Comparison of ENCODE assay signal across 28 mouse cellular contexts in genomic region chr1:191219748-191220147, GRCm38 (mm10). TPM values are rescaled to one million over a fixed set of nuclear protein-coding genes. Genes with fewer than 3 reads are reported as not detected.
DNase-seq lines count a peak whose midpoint lies in the region; ATAC-seq and TF ChIP-seq lines count a peak whose summit lies in the region.
"Had no signal": no experiment of that assay in that cellular context is flagged by ENCODE, and none has a peak within 500 bp of the region (broad histone marks: within the 10 kb centered on the region; RNA-seq: fewer than 3 reads in every experiment).

No protein-coding gene starts in this region.

- ATAC-seq in megakaryocyte, adult 5-6 weeks (ENCODE audit: poor library complexity, severe bottlenecking): no peak
- ATAC-seq in G1E (ENCODE audit: extremely low read depth, insufficient number of reproducible peaks, low FRiP score, poor library complexity, severe bottlenecking): no peak
- ATAC-seq: activated CD4-positive, CD25-positive, alpha-beta regulatory T cell, adult 4 months; CD4-positive, CD25-positive, alpha-beta regulatory T cell, adult 4 months; forebrain, embryonic 13.5 days; forebrain, embryonic 15.5 days; forebrain, postnatal 0 days; Patski had no signal

- no peaks in the 10 kb centered on the region for H3K9me3 ChIP-seq in megakaryocyte, embryonic 14.5 days
- no peaks in the 10 kb centered on the region for H3K9me3 ChIP-seq in G1E (replicated peaks)
- H3K9me3 ChIP-seq: embryonic facial prominence, embryonic 13.5 days; embryonic facial prominence, embryonic 15.5 days; forebrain, embryonic 13.5 days; forebrain, embryonic 15.5 days had no signal

- H3K36me3 ChIP-seq in megakaryocyte, embryonic 14.5 days (replicated peaks; ENCODE audit: low read length): no peaks in the 10 kb centered on the region
- H3K36me3 ChIP-seq in G1E (replicated peaks): no peaks in the 10 kb centered on the region
- H3K36me3 ChIP-seq: embryonic facial prominence, embryonic 13.5 days; embryonic facial prominence, embryonic 15.5 days; forebrain, embryonic 15.5 days had no signal

- peaks cover 49% of the 10 kb centered on the region for H3K27me3 ChIP-seq in megakaryocyte, embryonic 14.5 days (replicated peaks)
- peaks cover 53% of the 10 kb centered on the region for H3K27me3 ChIP-seq in G1E (ENCODE audit: insufficient read depth, low read length)
- H3K27me3 ChIP-seq: embryonic facial prominence, embryonic 13.5 days; forebrain, embryonic 15.5 days; Patski had no signal

- no peak for TF ChIP-seq POLR2A in embryonic fibroblast, embryonic 13.5 days (IDR thresholded peaks at IDR 0.05; ENCODE audit: low read depth, low read length)

- H3K4me1 ChIP-seq in megakaryocyte, embryonic 14.5 days: peaks cover 33% of the 10 kb centered on the region
- peaks cover 23% of the 10 kb centered on the region for H3K4me1 ChIP-seq in G1E (ENCODE audit: insufficient read depth, low read depth, low read length)
- H3K4me1 ChIP-seq in embryonic fibroblast, embryonic 13.5 days (ENCODE audit: control insufficient read depth, insufficient read depth, low read length): peaks cover 6% of the 10 kb centered on the region; the same call in 1 of the 2 replicates

- H3K4me3 ChIP-seq in megakaryocyte, embryonic 14.5 days (replicated peaks): peak overlapping the region; percentile 40
- H3K4me3 ChIP-seq in G1E (ENCODE audit: low read depth, low read length): peak overlapping the region; percentile 24; the same call in 1 of the 2 replicates
- no peak overlapping the region for H3K4me3 ChIP-seq in embryonic fibroblast, embryonic 13.5 days (ENCODE audit: insufficient read depth, low read length)
- H3K4me3 ChIP-seq: embryonic facial prominence, embryonic 13.5 days; embryonic facial prominence, embryonic 15.5 days; forebrain, embryonic 13.5 days; forebrain, embryonic 15.5 days had no signal

- no peak for TF ChIP-seq CTCF in G1E (IDR thresholded peaks at IDR 0.05; ENCODE audit: low read depth, low read length)
- 0 out of 2 replicates have a peak, but pooled peaks have one; percentile 0 for TF ChIP-seq CTCF in embryonic fibroblast, embryonic 13.5 days (IDR thresholded peaks at IDR 0.05; ENCODE audit: borderline replicate concordance, insufficient read depth, low read length)

- H3K27ac ChIP-seq in embryonic fibroblast, embryonic 13.5 days (ENCODE audit: insufficient read depth, low read length): no peak overlapping the region
- H3K27ac ChIP-seq: embryonic facial prominence, embryonic 13.5 days; embryonic facial prominence, embryonic 15.5 days; forebrain, embryonic 13.5 days; forebrain, embryonic 15.5 days had no signal

- DNase-seq in 3134 (ENCODE audit: extremely low read depth, insufficient read length, low spot score) (peak; percentile 24), G1E (ENCODE audit: low spot score) (no peak)
- no peak for DNase-seq in cerebellum, postnatal 36 days
- no peak for DNase-seq in gastrocnemius, postnatal 25 days
- DNase-seq: adrenal gland, adult 8-10 months; adrenal gland, postnatal 14 days; adrenal gland, postnatal 36 days; B cell, adult 2 months; cerebellum, adult 11-12 months; cerebellum, adult 2 months; cerebellum, adult 9-10 months; cerebellum, postnatal 10 days; cerebellum, postnatal 25 days; embryo, embryonic 11 days; forebrain, postnatal 0 days had no signal

RNA-seq across cellular contexts. Expression of gene Atf3, which starts 1.9 kb away (rescaled TPM):
- polyA plus RNA-seq in megakaryocyte, embryonic 14.5 days (2012; ENCODE audit: insufficient read depth, low replicate concordance): 3.4 and 9.5 TPM in 2 replicates
- total RNA-seq in megakaryocyte, adult 5-6 weeks (2015): 15.5 and 38.2 TPM in 2 replicates
- total RNA-seq in megakaryocyte, adult 5-6 weeks (2017): 19.3 and 57.2 TPM in 2 replicates
- total RNA-seq in G1E (2014; fragmentation: Nextera tagmentation): not detected in 2 replicates
- total RNA-seq in G1E (2017): 0.16 TPM in 1 of 2 replicates, not detected in the other
- not detected in 2 replicates for polyA plus RNA-seq in G1E (2012)
- 2.6 and 6.3 TPM in 2 replicates for polyA plus RNA-seq in embryonic fibroblast, embryonic 13.5 days (2011; ENCODE audit: insufficient read length, low read depth, missing spikeins)
- total RNA-seq in gastrocnemius, postnatal 25 days (2021): 10 to 100 TPM in 1 of 2 experiments, 1 to 10 TPM in 1; 7.0 to 12.6 TPM
- polyA plus RNA-seq: activated CD4-positive, CD25-positive, alpha-beta regulatory T cell, adult 4 months; CD4-positive, CD25-positive, alpha-beta regulatory T cell, adult 4 months had no signal

RNA-seq across cellular contexts. Expression of gene Fam71a, which starts 55.1 kb away (rescaled TPM):
- polyA plus RNA-seq in megakaryocyte, embryonic 14.5 days (2012; ENCODE audit: insufficient read depth, low replicate concordance): not detected in 2 replicates
- 0.14 and 0.49 TPM in 2 replicates for total RNA-seq in megakaryocyte, adult 5-6 weeks (2015)
- 0.24 TPM in 1 of 2 replicates, not detected in the other for total RNA-seq in megakaryocyte, adult 5-6 weeks (2017)
- total RNA-seq in G1E (2014; fragmentation: Nextera tagmentation) (not detected in 2 replicates), G1E (2017) (0.05 and 0.12 TPM in 2 replicates)
- polyA plus RNA-seq in G1E (2012): not detected in 2 replicates
- not detected in 2 replicates for polyA plus RNA-seq in embryonic fibroblast, embryonic 13.5 days (2011; ENCODE audit: insufficient read length, low read depth, missing spikeins)
- total RNA-seq in gastrocnemius, postnatal 25 days (2021): not detected
- total RNA-seq: adrenal gland, adult 18-20 months; adrenal gland, adult 8-10 months; adrenal gland, postnatal 14 days; adrenal gland, postnatal 36 days; CH12.LX; forebrain, postnatal 0 days had no signal
- polyA plus RNA-seq: activated CD4-positive, CD25-positive, alpha-beta regulatory T cell, adult 4 months; CD4-positive, CD25-positive, alpha-beta regulatory T cell, adult 4 months; cerebellum, adult 2 months; embryonic facial prominence, embryonic 11.5 days; embryonic facial prominence, embryonic 13.5 days; embryonic facial prominence, embryonic 15.5 days; forebrain, embryonic 13.5 days; forebrain, embryonic 15.5 days; forebrain, postnatal 0 days had no signal

Comparison
In these comparisons a context has a peak if more than half of its experiments do, and no peak if none do; other contexts are left out.
1. RNA of gene Atf3, which starts 1.9 kb away (total RNA-seq): 15.5 to 57.2 TPM in megakaryocyte, adult 5-6 weeks and 7.0 to 12.6 TPM in gastrocnemius, postnatal 25 days; 0.16 TPM in G1E; every median in the first group is over 4 times any median in the second.